Mouse (Mus musculus) kidney, postnatal 36 days (tissue): ENCODE data around the gene Ikbip.

Experiments
- DNase-seq, 2 experiments: peaks; one replicate each; pipeline ENCODE4 v3.0.0; 2021 to 2022; ENCODE audit warnings: mixed read lengths in 2 of 2

Gene Ikbip

GRCm38 (mm10) chr10:91082550-91083392 is at the start of gene Ikbip, which contains the start of gene Apaf1:
Ikbip (plus strand) TSS chr10:91082940.
Apaf1 (minus strand) TSS chr10:91082770.
- DNase-seq: peak; percentile 100

- DNase-seq: peak; percentile 45 to 79
Observed at GRCm38 (mm10) chr10:91033942-91034341, 48.8 kb upstream of the Ikbip start.

DNA sequence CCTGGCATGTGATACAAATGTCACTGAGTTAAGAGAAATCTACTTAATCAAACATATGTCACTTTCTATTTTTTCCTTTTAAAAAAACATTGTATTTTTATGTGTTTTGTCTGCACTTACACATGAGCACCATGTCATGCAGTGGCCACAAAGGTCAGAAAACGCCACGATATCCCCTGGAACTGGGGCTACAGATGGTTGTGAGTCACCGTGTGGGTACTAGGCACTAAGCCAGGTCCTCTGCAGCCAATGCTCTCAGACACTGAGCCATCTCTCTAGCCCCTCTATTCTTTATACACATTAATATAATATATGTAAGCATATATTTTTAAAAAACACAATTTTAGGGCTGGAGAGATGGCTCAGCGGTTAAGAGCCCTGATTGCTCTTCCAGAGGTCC is 33.0 kb upstream of the Ikbip start:
- DNase-seq: no peak

- DNase-seq: peak in 1 of 2 experiments; percentile 31
Observed at GRCm38 (mm10) chr10:91051156-91051555, 31.6 kb upstream of the Ikbip start.

DNA sequence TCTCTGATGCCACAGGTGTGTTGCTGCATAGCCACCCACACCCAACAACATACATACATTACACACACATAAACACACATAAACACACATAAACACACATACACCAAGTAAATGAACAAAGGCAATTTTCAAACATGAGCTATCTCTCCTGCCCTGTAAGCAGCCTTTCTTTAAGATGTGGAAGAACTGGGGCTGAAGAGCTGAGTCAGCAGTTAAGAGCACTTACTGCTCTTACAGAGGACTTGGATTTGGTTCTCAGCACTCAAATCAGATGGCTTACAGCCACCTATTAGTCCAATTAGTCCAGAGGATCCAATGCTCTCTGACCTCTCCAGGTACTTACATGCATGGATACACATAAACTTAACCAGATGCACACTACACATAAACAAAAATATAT is 30.0 kb upstream of the Ikbip start:
- no peak for DNase-seq

GRCm38 (mm10) chr10:91060742-91061141 is 22.0 kb upstream of the Ikbip start:
- no peak for DNase-seq

- no peak for DNase-seq
Observed at GRCm38 (mm10) chr10:91062355-91062754, 20.4 kb upstream of the Ikbip start.

DNA sequence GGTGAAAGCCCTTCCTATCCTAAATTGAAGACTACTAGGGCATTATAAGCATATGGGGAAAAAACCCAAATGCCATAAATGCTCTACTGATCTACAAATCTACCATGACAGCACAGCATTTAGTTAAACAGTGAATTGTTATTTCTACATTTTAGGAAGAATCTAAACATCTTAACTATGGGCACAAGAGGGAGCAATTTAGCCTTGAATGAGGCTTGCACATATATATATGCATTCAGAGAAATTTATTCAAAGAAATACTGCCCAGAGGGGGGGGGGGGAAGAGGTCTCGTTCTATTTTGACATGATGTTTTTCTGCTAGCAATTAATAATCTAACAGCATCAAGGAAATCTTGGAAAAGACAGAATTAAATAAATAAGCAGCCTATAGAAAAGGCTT is 11.0 kb upstream of the Ikbip start:
- no peak for DNase-seq

DNA sequence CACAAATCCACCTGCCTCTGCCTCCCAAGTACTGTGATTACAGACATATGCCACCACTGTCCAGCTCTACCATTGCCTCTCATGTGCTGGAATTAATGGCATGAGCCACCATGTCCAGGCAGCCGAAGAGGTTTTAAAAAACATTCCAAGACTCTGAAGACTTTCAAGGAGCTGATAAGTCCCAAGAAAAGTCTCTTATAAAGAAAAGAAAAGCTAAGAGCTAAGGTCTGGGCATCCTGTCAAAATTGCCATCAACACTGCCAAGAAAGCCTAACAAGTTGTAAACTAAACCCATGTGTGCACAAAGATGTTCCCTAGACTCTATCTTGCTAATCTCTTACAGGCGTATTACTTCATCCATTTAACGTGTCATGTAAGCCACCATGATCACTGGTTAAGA is 9.4 kb upstream of the Ikbip start:
- DNase-seq: no peak

DNA sequence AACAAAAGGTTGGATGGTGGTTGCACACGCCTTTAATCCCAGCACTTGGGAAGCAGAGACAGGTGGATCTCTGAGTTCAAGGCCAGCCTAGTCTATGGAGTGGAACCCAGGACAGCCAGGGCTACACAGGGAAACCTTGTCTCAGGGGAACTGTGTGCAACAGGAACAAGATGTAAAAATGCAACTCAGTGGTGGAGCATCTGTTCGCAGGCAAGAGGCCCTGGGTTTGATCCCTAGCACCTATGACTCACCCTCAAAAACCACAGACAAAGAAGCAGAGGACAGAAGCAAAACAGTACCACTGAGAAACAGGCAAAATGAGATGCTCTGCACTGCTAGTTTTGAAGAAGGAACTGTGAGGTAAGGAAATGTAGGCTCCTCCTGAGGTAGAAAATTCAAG is 6.1 kb upstream of the Ikbip start:
- DNase-seq: no peak

GRCm38 (mm10) chr10:91080540-91080939 is 2.2 kb upstream of the Ikbip start:
- peak in 1 of 2 experiments; percentile 16 for DNase-seq

DNA sequence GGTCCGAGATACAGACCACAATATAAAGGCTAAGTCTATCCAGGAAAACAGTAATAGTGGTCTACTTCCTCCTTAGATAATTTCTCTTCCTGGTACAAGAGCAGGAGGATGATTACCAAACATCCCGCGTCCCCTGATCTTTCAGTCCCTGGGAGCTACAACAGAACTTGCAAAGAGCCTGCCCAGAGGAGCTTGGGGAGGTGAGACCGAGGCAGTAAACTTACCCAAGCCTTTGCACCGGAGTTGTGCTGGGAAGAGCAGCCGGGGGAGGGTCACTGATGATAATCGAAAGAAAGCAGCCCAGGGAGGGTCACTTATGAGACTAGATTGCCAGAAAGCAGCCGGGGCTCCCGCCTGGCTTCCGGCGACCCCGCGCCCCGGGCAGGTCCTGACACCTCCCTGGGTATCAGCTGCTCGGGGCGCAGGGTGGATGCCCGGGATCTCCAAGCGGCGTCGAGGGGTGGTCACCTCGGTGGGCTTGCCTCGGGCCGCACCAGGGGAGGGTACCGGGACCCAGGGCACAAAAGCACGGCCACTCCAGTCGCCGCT is 707 bp upstream of the Ikbip start:
- DNase-seq: peak in 1 of 2 experiments; percentile 7

DNA sequence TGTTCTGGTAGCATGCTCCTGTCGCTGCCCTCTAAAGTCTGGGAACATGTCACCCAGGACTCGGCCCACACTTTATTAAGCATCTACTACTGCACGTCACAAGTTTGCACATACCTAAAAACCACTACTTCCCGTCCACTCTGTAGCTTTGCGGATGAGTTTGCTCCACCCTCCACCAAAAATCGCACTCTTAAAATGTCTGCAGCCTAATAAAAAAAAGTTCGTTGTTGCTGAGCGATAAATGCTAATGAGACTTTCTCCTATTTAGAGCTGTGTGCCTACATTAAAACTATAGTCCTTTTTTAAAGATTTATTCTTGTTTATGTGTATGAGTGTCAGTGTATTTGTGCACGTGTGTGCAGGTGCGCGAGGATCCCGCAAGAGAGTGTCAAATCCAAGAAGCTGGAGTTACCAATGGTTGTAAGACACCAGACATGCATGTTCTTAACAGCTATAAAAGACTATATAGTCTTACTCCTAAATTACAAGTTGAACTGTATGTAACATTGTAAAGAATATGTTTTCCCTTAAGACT is 720 bp downstream of the Ikbip start:
- peak in 1 of 2 experiments; percentile 7 for DNase-seq

DNA sequence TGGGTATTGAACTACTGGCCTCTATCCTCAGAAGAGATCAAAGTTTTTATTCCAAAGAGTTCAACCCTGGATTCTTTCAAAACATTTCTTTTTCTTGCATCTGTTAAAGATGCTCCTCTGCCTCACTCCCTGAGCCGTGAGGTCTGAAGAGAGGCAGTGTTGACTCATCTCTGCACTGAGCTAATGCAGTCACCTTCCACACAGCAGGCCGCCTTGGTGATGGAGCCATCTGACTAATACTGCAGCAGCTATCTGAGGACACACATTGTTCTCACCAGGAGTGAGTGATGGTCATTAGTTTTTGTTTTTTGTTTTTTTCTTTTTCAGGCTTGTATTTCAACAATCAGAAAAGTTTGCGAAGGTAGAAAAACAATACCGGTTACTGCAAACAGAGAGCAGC is 10.1 kb downstream of the Ikbip start:
- no peak for DNase-seq

- DNase-seq: peak in 1 of 2 experiments; percentile 30
Observed at GRCm38 (mm10) chr10:91094251-91095104, 11.7 kb downstream of the Ikbip start.

DNA sequence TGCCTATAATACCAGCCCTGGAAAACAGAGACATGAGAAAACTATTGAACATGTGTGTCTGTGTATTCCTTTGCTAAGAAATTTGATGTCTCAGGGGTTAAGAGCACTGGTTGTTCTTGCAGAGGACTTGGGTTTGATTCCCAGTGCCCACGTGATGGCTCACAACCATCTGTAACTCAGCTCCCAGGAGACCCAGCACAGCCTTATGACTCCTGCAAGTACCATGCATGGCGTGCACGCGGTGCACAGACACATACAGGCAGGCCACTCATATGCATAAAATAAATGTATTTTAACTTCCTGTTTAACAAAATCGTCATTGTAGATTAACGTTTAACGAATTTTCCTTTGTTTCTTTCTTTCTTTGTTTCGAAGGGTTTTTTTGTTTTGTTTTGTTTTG is 15.3 kb downstream of the Ikbip start:
- DNase-seq: no peak

DNA sequence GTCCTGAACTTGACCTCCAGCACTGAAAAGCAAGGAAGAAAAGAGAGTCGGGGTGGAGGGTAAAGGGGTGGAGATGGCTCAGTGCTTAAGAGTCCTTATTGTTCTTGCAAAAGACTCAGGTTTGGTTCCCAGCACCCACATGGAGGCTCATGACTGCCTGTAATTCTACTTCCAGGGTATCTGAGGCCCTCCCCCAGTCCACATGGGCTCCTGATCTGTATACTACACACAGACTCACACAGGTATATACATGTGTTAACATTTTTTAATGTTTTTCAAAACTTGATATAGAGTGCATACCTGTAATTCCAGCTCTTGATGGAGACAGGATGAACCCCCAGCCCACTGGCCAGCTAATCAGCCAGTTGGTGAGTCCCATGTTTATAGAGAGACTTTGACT is 17.4 kb downstream of the Ikbip start:
- DNase-seq: no peak

DNA sequence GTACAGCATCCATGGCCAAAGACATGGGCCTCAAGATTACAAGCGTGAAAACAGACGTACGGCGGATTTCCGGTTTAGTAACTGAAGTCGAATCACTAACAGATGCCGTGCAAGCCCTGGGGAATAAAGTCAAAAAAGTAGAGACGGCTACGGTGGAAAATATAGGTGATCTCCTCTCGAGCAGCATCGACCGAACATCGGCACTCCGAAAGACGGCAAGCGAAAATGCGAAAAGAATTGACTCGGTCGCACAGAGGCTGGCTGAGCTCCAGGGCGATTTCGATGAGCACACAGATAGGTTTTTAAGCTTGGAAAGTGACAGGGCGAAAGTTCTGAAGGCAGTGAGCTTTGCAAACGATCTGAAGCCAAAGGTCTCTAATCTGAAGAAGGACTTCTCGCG is 19.2 kb downstream of the Ikbip start:
- no peak for DNase-seq

DNA sequence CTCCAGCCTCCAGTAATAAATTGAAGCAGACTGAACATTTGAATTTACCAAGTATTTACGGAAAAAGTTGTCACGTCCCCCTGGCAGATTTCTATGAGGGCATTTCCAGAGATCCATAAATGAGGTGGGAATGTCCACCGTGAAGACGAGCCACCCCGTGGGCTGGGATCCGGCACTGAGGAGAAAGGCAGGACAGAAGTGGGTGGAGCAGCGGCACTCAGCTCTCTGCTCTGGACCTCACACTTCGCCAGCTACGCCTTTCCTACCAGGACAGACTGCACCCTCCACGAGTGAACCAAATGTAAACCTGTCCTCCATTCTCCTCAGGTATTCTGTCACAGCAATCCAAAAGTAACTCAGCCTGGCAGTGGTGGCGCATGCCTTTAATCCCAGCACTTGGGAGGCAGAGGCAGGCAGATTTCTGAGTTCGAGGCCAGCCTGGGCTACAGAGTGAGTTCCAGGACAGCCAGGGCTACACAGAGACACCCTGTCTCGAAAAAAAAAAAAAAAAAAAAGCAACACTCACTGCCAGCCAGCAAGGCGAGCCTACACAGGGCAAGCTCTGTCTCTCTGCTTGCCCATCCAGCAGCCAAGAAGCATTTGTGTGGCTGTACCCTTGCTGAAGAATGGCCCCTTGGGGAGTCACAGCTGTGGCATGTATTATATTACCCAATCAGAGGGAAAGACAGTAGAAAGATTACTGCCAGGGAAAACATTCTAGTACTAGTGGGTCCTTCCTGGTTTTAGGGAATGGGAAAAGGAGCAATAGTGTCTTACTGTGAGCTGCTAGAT is 20.3 kb downstream of the Ikbip start:
- no peak for DNase-seq

DNA sequence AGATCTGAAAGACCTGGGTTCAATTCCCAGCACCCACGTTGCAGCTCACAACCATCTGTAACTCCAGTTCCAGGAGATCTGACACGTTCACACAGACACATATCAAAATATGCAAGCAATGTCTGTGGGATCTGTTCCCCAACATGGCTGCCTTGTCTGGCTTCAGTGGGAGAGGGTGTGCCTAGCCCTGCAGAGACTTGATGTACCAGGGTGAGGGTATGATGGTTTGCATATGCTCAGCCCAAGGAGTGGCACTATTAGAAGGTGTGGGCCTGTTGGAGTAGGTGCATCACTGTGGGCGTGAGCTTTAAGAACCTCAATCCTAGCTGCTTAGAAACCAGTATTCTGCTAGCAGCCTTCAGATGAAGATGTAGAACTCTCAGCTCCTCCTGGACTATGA is 23.2 kb downstream of the Ikbip start:
- no peak for DNase-seq

- DNase-seq: no peak
Observed at GRCm38 (mm10) chr10:91109841-91110240, 27.1 kb downstream of the Ikbip start.

- DNase-seq: no peak
Observed at GRCm38 (mm10) chr10:91116958-91117357, 34.2 kb downstream of the Ikbip start.
